Mouse (Mus musculus) 3T3-L1 (cell line): ENCODE data around the gene Gucy2g.

ENCODE experiments used
- DNase-seq: peaks from one replicate; pipeline ENCODE4 v3.0.0-alpha.2; 2015; ENCODE audit warnings: low read depth, low spot score

Gucy2g gene

GRCm38 (mm10) chr19:55247991-55248520 lies 7.0 kb upstream of the Gucy2g start:
- no peak for DNase-seq

GRCm38 (mm10) chr19:55247563-55247962 lies 6.5 kb upstream of the Gucy2g start:
- no peak for DNase-seq

- DNase-seq = peak; percentile 97
Observed at GRCm38 (mm10) chr19:55244791-55245231, 3.8 kb upstream of the Gucy2g start.

- peak; percentile 57 for DNase-seq
Observed at GRCm38 (mm10) chr19:55239766-55240426, 1.1 kb downstream of the Gucy2g start.

GRCm38 (mm10) chr19:55236564-55236963 lies 4.5 kb downstream of the Gucy2g start:
- DNase-seq = no peak

- DNase-seq = no peak
Observed at GRCm38 (mm10) chr19:55236026-55236425, 5.0 kb downstream of the Gucy2g start.

GRCm38 (mm10) chr19:55232136-55232535 lies 8.9 kb downstream of the Gucy2g start:
- peak; percentile 88 for DNase-seq

- no peak for DNase-seq
Observed at GRCm38 (mm10) chr19:55231081-55231480, 10.0 kb downstream of the Gucy2g start.

- no peak for DNase-seq
Observed at GRCm38 (mm10) chr19:55227135-55227534, 13.9 kb downstream of the Gucy2g start.

- no peak for DNase-seq
Observed at GRCm38 (mm10) chr19:55226621-55227020, 14.4 kb downstream of the Gucy2g start.

GRCm38 (mm10) chr19:55222268-55222667 lies 18.8 kb downstream of the Gucy2g start:
- DNase-seq = no peak

- DNase-seq = no peak
Observed at GRCm38 (mm10) chr19:55221208-55221607, 19.8 kb downstream of the Gucy2g start.

- no peak for DNase-seq
Observed at GRCm38 (mm10) chr19:55219359-55219758, 21.7 kb downstream of the Gucy2g start.

- no peak for DNase-seq
Observed at GRCm38 (mm10) chr19:55218741-55219221, 22.3 kb downstream of the Gucy2g start.

GRCm38 (mm10) chr19:55218192-55218739 lies 22.8 kb downstream of the Gucy2g start:
- peak; percentile 80 for DNase-seq

GRCm38 (mm10) chr19:55217365-55217764 lies 23.7 kb downstream of the Gucy2g start:
- DNase-seq = no peak

GRCm38 (mm10) chr19:55216876-55217275 lies 24.2 kb downstream of the Gucy2g start:
- peak; percentile 85 for DNase-seq

GRCm38 (mm10) chr19:55213617-55214340 lies 27.3 kb downstream of the Gucy2g start:
- no peak for DNase-seq

- no peak for DNase-seq
Observed at GRCm38 (mm10) chr19:55211698-55212097, 29.3 kb downstream of the Gucy2g start.

GRCm38 (mm10) chr19:55209084-55209483 lies 32.0 kb downstream of the Gucy2g start:
- no peak for DNase-seq

GRCm38 (mm10) chr19:55208654-55209053 lies 32.4 kb downstream of the Gucy2g start:
- peak; percentile 71 for DNase-seq
